ENCODE assay signal across 14 mouse cellular contexts in genomic region chr14:99366996-99367555, GRCm38 (mm10).
DNase-seq lines count a peak whose midpoint lies in the region; ATAC-seq lines count a peak whose summit lies in the region.
"Had no signal": no experiment of that assay in that cellular context is flagged by ENCODE, and none has a peak within 500 bp of the region (broad histone marks: within the 10 kb centered on the region; RNA-seq: fewer than 3 reads in every experiment).

No protein-coding gene starts in this region.

- no peak overlapping the region for H3K27ac ChIP-seq in heart, embryonic 16.5 days (ENCODE audit: low read length)
- H3K27ac ChIP-seq in heart, embryonic 11.5 days (ENCODE audit: low read depth, low read length): no peak overlapping the region
- no peak overlapping the region for H3K27ac ChIP-seq in forebrain, embryonic 13.5 days
- 0 out of 2 replicates have a peak overlapping the region, but pooled peaks have one; percentile 19 for H3K27ac ChIP-seq in midbrain, embryonic 13.5 days
- H3K27ac ChIP-seq in liver, embryonic 11.5 days (ENCODE audit: low read depth, low read length): no peak overlapping the region
- H3K27ac ChIP-seq: embryonic facial prominence, embryonic 15.5 days; limb, embryonic 13.5 days had no signal

- WGBS in heart, embryonic 16.5 days: 48% methylated on average over 11 of the region's 11 CpGs
- 56% methylated on average over 11 of the region's 11 CpGs for WGBS in heart, embryonic 11.5 days (ENCODE audit: insufficient replicate concordance)
- 30% methylated on average over 11 of the region's 11 CpGs for WGBS in forebrain, embryonic 13.5 days
- WGBS in midbrain, embryonic 13.5 days: 23% methylated on average over 11 of the region's 11 CpGs
- WGBS in liver, embryonic 11.5 days: 84% methylated on average over 11 of the region's 11 CpGs

- H3K4me2 ChIP-seq in heart, embryonic 16.5 days (ENCODE audit: low read depth, low read length): peak overlapping the region; percentile 62; the same call in 1 of the 2 replicates
- H3K4me2 ChIP-seq in heart, embryonic 11.5 days: no peak overlapping the region
- H3K4me2 ChIP-seq in forebrain, embryonic 13.5 days: peak overlapping the region; percentile 55
- H3K4me2 ChIP-seq in midbrain, embryonic 13.5 days (replicated peaks): peak overlapping the region; percentile 38
- no peak overlapping the region for H3K4me2 ChIP-seq in liver, embryonic 11.5 days
- H3K4me2 ChIP-seq: embryonic facial prominence, embryonic 15.5 days; limb, embryonic 13.5 days had no signal

- H3K36me3 ChIP-seq in heart, embryonic 16.5 days (ENCODE audit: control insufficient read depth, insufficient read depth): no peaks in the 10 kb centered on the region
- H3K36me3 ChIP-seq in heart, embryonic 11.5 days (ENCODE audit: control insufficient read depth, insufficient read depth, low read length): no peaks in the 10 kb centered on the region
- no peaks in the 10 kb centered on the region for H3K36me3 ChIP-seq in forebrain, embryonic 13.5 days (ENCODE audit: poor library complexity, severe bottlenecking)
- no peaks in the 10 kb centered on the region for H3K36me3 ChIP-seq in midbrain, embryonic 13.5 days
- no peaks in the 10 kb centered on the region for H3K36me3 ChIP-seq in liver, embryonic 11.5 days (ENCODE audit: control insufficient read depth, insufficient read depth, low read length)
- H3K36me3 ChIP-seq: embryonic facial prominence, embryonic 15.5 days; limb, embryonic 13.5 days had no signal

- no peaks in the 10 kb centered on the region for H3K27me3 ChIP-seq in heart, embryonic 16.5 days (ENCODE audit: control insufficient read depth, insufficient read depth, low read length)
- no peaks in the 10 kb centered on the region for H3K27me3 ChIP-seq in heart, embryonic 11.5 days (ENCODE audit: control insufficient read depth, insufficient read depth, low read length)
- H3K27me3 ChIP-seq in forebrain, embryonic 13.5 days: 0 out of 2 replicates have a peak, but pooled peaks cover 2% of the 10 kb centered on the region
- H3K27me3 ChIP-seq in midbrain, embryonic 13.5 days: no peaks in the 10 kb centered on the region
- H3K27me3 ChIP-seq in liver, embryonic 11.5 days (replicated peaks; ENCODE audit: control insufficient read depth, insufficient read depth, low read length): no peaks in the 10 kb centered on the region
- H3K27me3 ChIP-seq: embryonic facial prominence, embryonic 15.5 days; limb, embryonic 13.5 days had no signal

- H3K9ac ChIP-seq in heart, embryonic 16.5 days (ENCODE audit: low read length): no peak overlapping the region
- H3K9ac ChIP-seq in heart, embryonic 11.5 days (ENCODE audit: low read depth, low read length): no peak overlapping the region
- H3K9ac ChIP-seq in forebrain, embryonic 13.5 days: no peak overlapping the region
- no peak overlapping the region for H3K9ac ChIP-seq in midbrain, embryonic 13.5 days (replicated peaks)
- no peak overlapping the region for H3K9ac ChIP-seq in liver, embryonic 11.5 days (ENCODE audit: low read depth, low read length)
- H3K9ac ChIP-seq: embryonic facial prominence, embryonic 15.5 days; limb, embryonic 13.5 days; lung, embryonic 14.5 days had no signal

- ATAC-seq in heart, embryonic 16.5 days (replicated peaks; ENCODE audit: extremely low read depth, insufficient read depth, low FRiP score): no peak
- no peak for ATAC-seq in heart, embryonic 11.5 days (replicated peaks; ENCODE audit: insufficient number of reproducible peaks, low FRiP score, low TSS enrichment)
- ATAC-seq in forebrain, embryonic 13.5 days: peak; percentile 67
- ATAC-seq in midbrain, embryonic 13.5 days: peak; percentile 44
- no peak for ATAC-seq in megakaryocyte progenitor cell, adult 5-6 weeks (replicated peaks; ENCODE audit: poor library complexity)
- ATAC-seq in liver, embryonic 11.5 days (replicated peaks; ENCODE audit: low FRiP score): no peak
- ATAC-seq: CD4-positive, CD25-positive, alpha-beta regulatory T cell, adult 4 months had no signal

- H3K4me3 ChIP-seq in heart, embryonic 16.5 days (ENCODE audit: low read length): no peak overlapping the region; the same call in 1 of the 2 replicates
- H3K4me3 ChIP-seq in heart, embryonic 11.5 days (ENCODE audit: low read depth, low read length): no peak overlapping the region
- H3K4me3 ChIP-seq in forebrain, embryonic 13.5 days: no peak overlapping the region
- no peak overlapping the region for H3K4me3 ChIP-seq in midbrain, embryonic 13.5 days (replicated peaks)
- no peak overlapping the region for H3K4me3 ChIP-seq in liver, embryonic 11.5 days (ENCODE audit: low read depth, low read length)
- H3K4me3 ChIP-seq: embryonic facial prominence, embryonic 15.5 days; limb, embryonic 13.5 days had no signal

- H3K9me3 ChIP-seq in heart, embryonic 16.5 days (replicated peaks; ENCODE audit: control insufficient read depth, low read length): no peaks in the 10 kb centered on the region
- no peaks in the 10 kb centered on the region for H3K9me3 ChIP-seq in heart, embryonic 11.5 days (replicated peaks; ENCODE audit: control insufficient read depth, low read length)
- H3K9me3 ChIP-seq in forebrain, embryonic 13.5 days (replicated peaks): no peaks in the 10 kb centered on the region
- no peaks in the 10 kb centered on the region for H3K9me3 ChIP-seq in midbrain, embryonic 13.5 days
- no peaks in the 10 kb centered on the region for H3K9me3 ChIP-seq in liver, embryonic 11.5 days (ENCODE audit: control insufficient read depth, low read length)
- H3K9me3 ChIP-seq: embryonic facial prominence, embryonic 15.5 days; limb, embryonic 13.5 days had no signal

- DNase-seq in R1 (ENCODE audit: low read depth, low spot score): peak; percentile 23
- DNase-seq in liver, embryonic 11.5 days (ENCODE audit: low spot score): no peak
- DNase-seq: adrenal gland, postnatal 36 days; cerebellum, adult 8-10 months; thymus, adult 18-20 months had no signal

- peaks cover 3% of the 10 kb centered on the region; the same call in 1 of the 2 replicates for H3K4me1 ChIP-seq in heart, embryonic 16.5 days (ENCODE audit: control insufficient read depth, insufficient read depth, low read length)
- peaks cover 8% of the 10 kb centered on the region; the same call in 1 of the 2 replicates for H3K4me1 ChIP-seq in heart, embryonic 11.5 days (ENCODE audit: control insufficient read depth, insufficient read depth, low read length)
- H3K4me1 ChIP-seq in forebrain, embryonic 13.5 days: peaks cover 10% of the 10 kb centered on the region; the same call in 1 of the 2 replicates
- H3K4me1 ChIP-seq in midbrain, embryonic 13.5 days (replicated peaks): peaks cover 21% of the 10 kb centered on the region
- no peaks in the 10 kb centered on the region for H3K4me1 ChIP-seq in liver, embryonic 11.5 days (replicated peaks; ENCODE audit: control insufficient read depth, insufficient read depth, low read length)
- H3K4me1 ChIP-seq: limb, embryonic 13.5 days had no signal

Comparison
In these comparisons a context has a peak if more than half of its experiments do, and no peak if none do; other contexts are left out.
1. H3K4me2 ChIP-seq: peak in heart, embryonic 16.5 days (single experiment), forebrain, embryonic 13.5 days (single experiment) and midbrain, embryonic 13.5 days (single experiment); none in heart, embryonic 11.5 days (single experiment) and liver, embryonic 11.5 days (single experiment).
2. ATAC-seq: peak in forebrain, embryonic 13.5 days (single experiment) and midbrain, embryonic 13.5 days (single experiment); none in heart, embryonic 16.5 days (single experiment), heart, embryonic 11.5 days (single experiment), megakaryocyte progenitor cell, adult 5-6 weeks (single experiment) and liver, embryonic 11.5 days (single experiment).